Mouse (Mus musculus) ES-Bruce4 (cell line): ENCODE results near the gene Atp6v1c2.

Experiments used
- CTCF ChIP-seq: IDR thresholded peaks from one replicate; pipeline ENCODE4 v1.8.1; 2011; ENCODE audit warnings: low read depth, low read length
- POLR2A ChIP-seq: IDR thresholded peaks from one replicate; pipeline ENCODE4 v1.8.1; 2011; ENCODE audit warnings: low read length; ENCODE audit not compliant: insufficient read depth

- TF ChIP-seq CTCF (no peak), POLR2A (no peak)
Measured at GRCm38 (mm10) chr12:17258431-17258830, 70.7 kb downstream of the Atp6v1c2 start.
